Mouse (Mus musculus): Measurements from ENCODE around the gene Card10. TPM values are rescaled to one million over a fixed set of nuclear protein-coding genes. Genes with fewer than 3 reads are reported as not detected.
A peak's percentile ranks its signal among the peaks of the same experiment; 100 is the strongest.

The Card10 gene
- polyA plus RNA-seq, 1 experiment from 2014 or later: 2.6 TPM

- H3K27ac ChIP-seq: peak overlapping the region; percentile 64
- H3K36me3 ChIP-seq (replicated peaks): no peaks in the 10 kb centered on the region
- no peak overlapping the region for H3K4me3 ChIP-seq
- peaks cover 39% of the 10 kb centered on the region for H3K4me1 ChIP-seq
- WGBS: 77% methylated on average over 3 of the region's 3 CpGs
- DNase-seq (ENCODE audit: extremely low spot score, low spot score): no peak
- H3K27me3 ChIP-seq (ENCODE audit: poor library complexity, severe bottlenecking): no peaks in the 10 kb centered on the region
- H3K9me3 ChIP-seq: no peaks in the 10 kb centered on the region
Measured at GRCm38 (mm10) chr15:78788042-78788441, 14.8 kb downstream of the Card10 start.

- no peak for DNase-seq (ENCODE audit: extremely low spot score, low spot score)
- Histone ChIP-seq H3K4me1 (peaks cover 39% of the 10 kb centered on the region), H3K27me3 (ENCODE audit: poor library complexity, severe bottlenecking) (no peaks in the 10 kb centered on the region), H3K36me3 (replicated peaks) (no peaks in the 10 kb centered on the region), H3K4me3 (no peak overlapping the region), H3K9me3 (no peaks in the 10 kb centered on the region), H3K27ac (peak overlapping the region; percentile 64)
- 70% methylated on average over 9 of the region's 9 CpGs for WGBS
Measured at GRCm38 (mm10) chr15:78787287-78787856, 15.5 kb downstream of the Card10 start.

GRCm38 (mm10) chr15:78786411-78786818, 16.4 kb downstream of the Card10 start:
- H3K27me3 ChIP-seq (ENCODE audit: poor library complexity, severe bottlenecking): no peaks in the 10 kb centered on the region
- no peaks in the 10 kb centered on the region for H3K36me3 ChIP-seq (replicated peaks)
- no peak for DNase-seq (ENCODE audit: extremely low spot score, low spot score)
- WGBS: 76% methylated on average over 9 of the region's 9 CpGs
- peak overlapping the region; percentile 64 for H3K27ac ChIP-seq
- H3K4me3 ChIP-seq: no peak overlapping the region
- peaks cover 49% of the 10 kb centered on the region for H3K4me1 ChIP-seq
- no peaks in the 10 kb centered on the region for H3K9me3 ChIP-seq

- Histone ChIP-seq H3K27ac (peak overlapping the region; percentile 64), H3K36me3 (replicated peaks) (no peaks in the 10 kb centered on the region), H3K27me3 (ENCODE audit: poor library complexity, severe bottlenecking) (no peaks in the 10 kb centered on the region; the same call in 1 of the 2 replicates), H3K4me3 (no peak overlapping the region), H3K9me3 (no peaks in the 10 kb centered on the region), H3K4me1 (peaks cover 49% of the 10 kb centered on the region)
- no peak for DNase-seq (ENCODE audit: extremely low spot score, low spot score)
- WGBS: 20% methylated on average over 7 of the region's 7 CpGs
Measured at GRCm38 (mm10) chr15:78785961-78786360, 16.9 kb downstream of the Card10 start.

- peaks cover 42% of the 10 kb centered on the region for H3K4me1 ChIP-seq
- H3K4me3 ChIP-seq: no peak overlapping the region
- no peaks in the 10 kb centered on the region for H3K9me3 ChIP-seq
- H3K27me3 ChIP-seq (ENCODE audit: poor library complexity, severe bottlenecking): no peaks in the 10 kb centered on the region; the same call in 1 of the 2 replicates
- H3K27ac ChIP-seq: no peak overlapping the region
- no peak for DNase-seq (ENCODE audit: extremely low spot score, low spot score)
- no peaks in the 10 kb centered on the region for H3K36me3 ChIP-seq (replicated peaks)
- 94% methylated on average over 7 of the region's 7 CpGs for WGBS
Measured at GRCm38 (mm10) chr15:78785258-78785657, 17.6 kb downstream of the Card10 start.

GRCm38 (mm10) chr15:78784520-78784919, 18.3 kb downstream of the Card10 start:
- DNase-seq (ENCODE audit: extremely low spot score, low spot score): no peak
- Histone ChIP-seq H3K4me1 (peaks cover 44% of the 10 kb centered on the region), H3K9me3 (no peaks in the 10 kb centered on the region), H3K4me3 (no peak overlapping the region), H3K27me3 (ENCODE audit: poor library complexity, severe bottlenecking) (peaks cover 5% of the 10 kb centered on the region), H3K27ac (no peak overlapping the region), H3K36me3 (replicated peaks) (no peaks in the 10 kb centered on the region)
- 79% methylated on average over 5 of the region's 5 CpGs for WGBS

- peaks cover 54% of the 10 kb centered on the region for H3K4me1 ChIP-seq
- peaks cover 8% of the 10 kb centered on the region for H3K27me3 ChIP-seq (ENCODE audit: poor library complexity, severe bottlenecking)
Measured at GRCm38 (mm10) chr15:78782348-78783103, 20.3 kb downstream of the Card10 start.

GRCm38 (mm10) chr15:78780908-78781307, 21.9 kb downstream of the Card10 start:
- H3K9me3 ChIP-seq: peaks cover 4% of the 10 kb centered on the region; the same call in 1 of the 2 replicates
- 0 out of 2 replicates have a peak overlapping the region, but pooled peaks have one; percentile 41 for H3K27ac ChIP-seq
- H3K27me3 ChIP-seq (ENCODE audit: poor library complexity, severe bottlenecking): peaks cover 8% of the 10 kb centered on the region
- DNase-seq (ENCODE audit: extremely low spot score, low spot score): no peak
- H3K4me3 ChIP-seq: no peak overlapping the region
- peaks cover 6% of the 10 kb centered on the region for H3K36me3 ChIP-seq (replicated peaks)
- 86% methylated on average over 7 of the region's 7 CpGs for WGBS
- H3K4me1 ChIP-seq: peaks cover 41% of the 10 kb centered on the region

More at GRCm38 (mm10) chr15:78782348-78783103, 20.3 kb downstream of the Card10 start:
- peak overlapping the region; percentile 41; the same call in 1 of the 2 replicates for H3K27ac ChIP-seq
- 76% methylated on average over 14 of the region's 14 CpGs for WGBS
- no peaks in the 10 kb centered on the region for H3K36me3 ChIP-seq (replicated peaks)
- H3K9me3 ChIP-seq: no peaks in the 10 kb centered on the region
- DNase-seq (ENCODE audit: extremely low spot score, low spot score): no peak
- H3K4me3 ChIP-seq: no peak overlapping the region

GRCm38 (mm10) chr15:78780359-78780758, 22.5 kb downstream of the Card10 start:
- Histone ChIP-seq H3K27ac (0 out of 2 replicates have a peak overlapping the region, but pooled peaks have one; percentile 41), H3K4me1 (peaks cover 36% of the 10 kb centered on the region), H3K9me3 (peaks cover 4% of the 10 kb centered on the region; the same call in 1 of the 2 replicates), H3K27me3 (ENCODE audit: poor library complexity, severe bottlenecking) (peaks cover 8% of the 10 kb centered on the region), H3K36me3 (replicated peaks) (peaks cover 9% of the 10 kb centered on the region), H3K4me3 (no peak overlapping the region)
- DNase-seq (ENCODE audit: extremely low spot score, low spot score): no peak
- 92% methylated on average over 14 of the region's 14 CpGs for WGBS

- 93% methylated on average over 5 of the region's 5 CpGs for WGBS
- no peak for DNase-seq (ENCODE audit: extremely low spot score, low spot score)
- Histone ChIP-seq H3K27ac (peak overlapping the region; percentile 71; the same call in 1 of the 2 replicates), H3K36me3 (replicated peaks) (peaks cover 9% of the 10 kb centered on the region), H3K9me3 (peaks cover 4% of the 10 kb centered on the region; the same call in 1 of the 2 replicates), H3K27me3 (ENCODE audit: poor library complexity, severe bottlenecking) (peaks cover 8% of the 10 kb centered on the region), H3K4me1 (peaks cover 41% of the 10 kb centered on the region), H3K4me3 (no peak overlapping the region)
Measured at GRCm38 (mm10) chr15:78779690-78780089, 23.2 kb downstream of the Card10 start.

GRCm38 (mm10) chr15:78779253-78779652, 23.6 kb downstream of the Card10 start:
- DNase-seq (ENCODE audit: extremely low spot score, low spot score): no peak
- Histone ChIP-seq H3K27ac (peak overlapping the region; percentile 71), H3K27me3 (ENCODE audit: poor library complexity, severe bottlenecking) (peaks cover 8% of the 10 kb centered on the region), H3K9me3 (peaks cover 4% of the 10 kb centered on the region; the same call in 1 of the 2 replicates), H3K4me1 (peaks cover 45% of the 10 kb centered on the region), H3K4me3 (no peak overlapping the region), H3K36me3 (replicated peaks) (peaks cover 9% of the 10 kb centered on the region)
- WGBS: 74% methylated on average over 8 of the region's 8 CpGs

- Histone ChIP-seq H3K4me1 (peaks cover 55% of the 10 kb centered on the region), H3K9me3 (peaks cover 4% of the 10 kb centered on the region; the same call in 1 of the 2 replicates), H3K4me3 (no peak overlapping the region), H3K27me3 (ENCODE audit: poor library complexity, severe bottlenecking) (peaks cover 9% of the 10 kb centered on the region), H3K27ac (peak overlapping the region; percentile 71), H3K36me3 (replicated peaks) (peaks cover 9% of the 10 kb centered on the region)
- DNase-seq (ENCODE audit: extremely low spot score, low spot score): peak; percentile 82
- 42% methylated on average over 15 of the region's 15 CpGs for WGBS
Measured at GRCm38 (mm10) chr15:78778077-78778870, 24.6 kb downstream of the Card10 start.
